Mouse (Mus musculus): ENCODE results near the gene Sass6. TPM values are rescaled to one million over a fixed set of nuclear protein-coding genes. Genes with fewer than 3 reads are reported as not detected.
"Not testable (repeated sequence)": the region's sequence is repeated elsewhere in the genome, so short reads cannot be mapped to it uniquely, and the experiment has no call there.

Gene Sass6
- 3.5 and 4.7 TPM in 2 replicates for total RNA-seq (2021)
- long read RNA-seq, partial matches to known transcripts = 1 of 4 reads
- long read RNA-seq, other reads (novel, unspliced or antisense) = 2 of 4 reads

DNA sequence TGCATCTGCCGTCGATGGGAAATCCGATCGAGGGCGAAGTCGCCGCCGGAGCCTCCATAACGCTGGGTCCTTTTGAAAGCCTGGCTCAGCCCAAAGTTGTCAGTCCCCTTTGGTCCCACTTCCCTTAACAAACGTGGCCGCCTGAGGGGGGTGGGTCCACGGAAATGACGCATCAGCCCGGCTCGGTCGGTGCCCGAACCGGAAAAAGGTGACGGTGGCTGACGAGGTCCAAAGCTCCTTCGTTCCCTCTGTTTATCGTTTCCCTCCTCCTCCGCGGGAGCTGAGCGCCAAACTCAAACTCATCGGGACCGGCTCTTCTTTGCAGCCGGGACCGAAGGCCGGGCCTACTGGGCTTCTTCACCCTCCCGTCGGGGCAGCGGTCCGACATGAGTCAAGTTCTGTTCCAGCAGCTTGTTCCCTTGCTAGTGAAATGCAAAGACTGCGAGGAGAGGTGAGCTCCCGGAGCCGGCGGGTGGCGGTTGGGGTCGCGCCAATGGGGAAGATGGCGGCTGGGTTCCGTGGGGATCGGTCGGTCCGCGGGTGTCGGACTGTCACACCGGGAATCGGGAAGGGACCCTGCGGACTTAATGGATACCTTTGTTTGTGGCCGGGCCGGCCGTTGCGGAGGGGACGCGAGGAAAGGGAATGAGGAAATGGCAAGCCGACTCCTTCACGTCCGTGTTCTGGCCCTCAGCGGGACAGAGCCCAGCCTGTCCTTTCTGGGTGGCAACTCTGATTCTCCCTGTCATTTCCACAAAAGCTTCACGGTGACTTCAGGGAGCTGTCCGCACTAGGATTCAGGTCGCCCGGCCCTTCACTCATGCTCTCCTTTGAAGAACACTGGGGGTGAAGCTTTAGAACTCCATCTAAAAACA lies at the start of gene Sass6:
Gene Sass6 (plus strand): TSS at position 255 of the 875 bp plus-strand sequence.
- peak; percentile 99 for DNase-seq

DNA sequence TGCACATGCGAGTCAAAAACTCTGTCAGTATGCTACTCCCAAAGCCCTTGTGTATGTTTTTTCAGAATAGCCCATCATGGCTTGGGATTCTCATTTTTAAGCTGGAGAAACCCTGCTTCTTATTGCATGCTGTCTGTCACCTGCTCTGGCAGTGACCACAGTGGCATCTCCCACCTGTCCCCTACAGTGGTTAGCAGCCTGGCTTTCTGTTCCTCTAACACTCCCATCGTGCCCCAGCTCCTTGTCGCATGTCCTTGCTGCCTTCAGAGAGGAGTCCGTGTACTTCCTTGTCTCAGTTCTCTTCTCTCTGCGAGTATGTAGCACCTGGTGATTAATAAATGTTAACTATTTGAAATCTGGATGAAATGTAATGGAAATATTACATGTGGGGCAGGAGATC lies 47.4 kb upstream of the Sass6 start:
- no peak for DNase-seq

DNA sequence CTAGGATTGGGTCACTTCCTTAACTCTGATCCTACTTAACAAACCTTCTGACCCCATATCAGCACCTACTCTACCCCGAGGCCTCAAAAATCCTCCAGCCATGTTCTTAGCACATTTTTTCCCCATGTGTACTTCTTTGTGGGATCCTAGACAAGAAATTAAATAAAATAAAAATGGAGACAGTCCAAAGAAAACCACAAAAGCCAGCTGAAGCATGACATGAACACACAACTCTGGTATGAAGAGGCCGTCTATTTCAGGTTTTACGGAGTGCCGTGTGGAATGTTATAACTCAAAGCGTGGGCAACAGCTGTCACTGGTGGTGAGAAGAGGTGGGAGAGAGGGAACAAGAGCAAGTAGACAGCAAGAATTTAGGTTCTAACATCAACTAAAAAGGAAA lies 43.4 kb upstream of the Sass6 start:
- no peak for DNase-seq

DNA sequence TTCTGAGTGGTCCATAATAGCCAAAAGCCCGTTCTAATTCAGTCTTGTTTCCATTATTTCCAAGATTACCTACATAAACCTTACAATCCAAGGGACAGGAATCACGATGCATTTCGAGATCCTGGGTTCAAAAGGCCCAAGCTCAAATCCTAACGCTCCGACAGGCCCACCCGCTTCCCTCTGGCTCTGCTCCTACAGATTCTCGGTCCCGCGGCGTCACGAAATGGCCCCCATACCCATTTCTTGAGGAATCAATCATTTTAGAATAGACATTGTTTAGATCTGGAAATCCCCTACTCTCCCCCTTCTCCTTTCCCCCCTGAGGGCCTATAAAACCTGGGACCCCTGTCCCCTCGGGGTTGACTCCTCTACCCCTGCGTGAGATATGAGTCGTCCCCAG lies 33.5 kb upstream of the Sass6 start:
- not testable (repeated sequence) for DNase-seq

DNA sequence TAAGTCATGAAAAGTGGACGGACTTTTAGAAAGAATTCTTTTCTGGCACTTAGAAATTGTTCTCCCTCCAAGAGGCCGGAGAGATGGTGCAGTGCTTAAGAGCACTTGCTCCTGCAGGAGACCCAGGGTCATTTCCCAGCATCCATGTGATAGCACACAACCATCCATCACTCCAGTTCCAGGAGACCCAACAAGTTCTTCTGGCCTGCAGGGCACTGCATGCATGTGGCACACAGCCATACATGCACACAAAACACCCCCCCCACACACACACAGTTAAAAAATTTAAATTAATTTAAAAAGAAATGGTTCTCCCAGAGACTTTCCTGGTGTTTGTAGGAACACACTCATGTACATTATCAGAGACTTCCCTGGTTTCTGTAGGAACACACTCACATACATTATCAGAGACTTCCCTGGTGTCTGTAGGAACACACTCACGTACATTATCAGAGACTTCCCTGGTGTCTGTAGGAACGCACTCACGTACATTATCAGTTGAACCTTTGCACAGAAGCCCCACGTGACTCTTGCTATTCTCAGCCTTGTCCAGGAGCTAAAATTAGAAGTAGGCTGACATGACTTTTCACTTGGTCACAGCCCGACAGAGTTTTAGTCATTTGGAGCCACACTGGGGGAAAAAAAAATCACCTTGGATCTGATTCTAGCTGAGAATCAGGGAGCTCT lies 32.2 kb upstream of the Sass6 start, which contains the start of gene Lrrc39:
Gene Lrrc39 (plus strand): TSS at position 566 of the 687 bp plus-strand sequence.
- no peak for DNase-seq

DNA sequence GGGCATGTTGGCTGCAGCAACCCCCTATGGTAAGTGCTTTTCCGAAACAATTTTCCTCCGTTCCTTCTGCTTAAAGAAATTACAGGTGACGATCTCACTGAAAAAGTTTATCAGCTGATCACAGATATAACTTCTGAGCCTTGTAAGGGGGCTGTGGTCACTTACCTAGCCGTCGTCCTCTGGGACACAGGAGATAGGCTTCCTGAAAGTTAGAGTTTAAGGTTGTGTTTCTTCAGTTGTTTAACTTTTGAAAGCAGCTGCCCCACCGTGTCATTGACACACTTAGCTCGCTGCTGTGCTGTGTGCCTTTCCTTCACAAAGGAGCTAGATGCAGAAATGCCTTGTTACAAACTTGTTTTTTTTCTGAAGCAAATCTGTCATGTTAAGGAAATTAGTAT lies 31.7 kb upstream of the Sass6 start:
- no peak for DNase-seq

DNA sequence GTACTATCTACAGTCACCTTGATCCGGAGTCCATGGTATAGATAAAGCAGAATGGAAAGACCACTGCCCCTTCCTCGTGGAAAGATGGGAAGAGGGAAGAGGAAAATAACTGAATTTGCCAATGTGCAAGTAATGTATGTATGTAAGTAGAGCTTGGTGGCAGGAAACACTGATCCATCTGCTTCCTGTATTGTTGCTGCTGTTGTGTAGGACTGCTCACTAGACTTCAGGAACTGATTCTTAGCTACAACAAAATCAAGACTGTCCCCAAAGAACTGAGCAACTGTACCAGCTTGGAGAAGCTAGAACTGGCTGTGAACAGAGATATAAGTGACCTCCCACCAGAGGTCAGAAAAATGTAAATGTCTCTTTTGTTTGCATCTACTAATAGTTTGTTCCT lies 24.2 kb upstream of the Sass6 start:
- no peak for DNase-seq

DNA sequence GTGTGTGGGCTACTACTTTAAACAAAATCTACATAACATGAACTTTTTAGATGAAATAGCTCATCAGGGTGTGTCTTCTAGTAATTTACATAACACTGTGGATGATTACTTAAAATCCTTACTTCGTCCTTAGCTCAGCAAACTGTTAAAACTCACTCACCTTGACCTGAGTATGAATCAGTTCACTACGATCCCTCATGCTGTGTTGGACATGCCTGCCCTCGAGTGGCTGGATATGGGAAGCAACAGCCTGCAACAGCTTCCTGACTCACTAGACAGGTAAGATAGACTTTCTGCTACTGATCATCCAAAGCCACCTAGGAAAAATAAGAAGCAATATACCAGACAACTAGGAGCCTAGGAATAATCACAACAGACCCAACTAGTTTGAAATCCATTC lies 17.5 kb upstream of the Sass6 start:
- DNase-seq = peak; percentile 10

DNA sequence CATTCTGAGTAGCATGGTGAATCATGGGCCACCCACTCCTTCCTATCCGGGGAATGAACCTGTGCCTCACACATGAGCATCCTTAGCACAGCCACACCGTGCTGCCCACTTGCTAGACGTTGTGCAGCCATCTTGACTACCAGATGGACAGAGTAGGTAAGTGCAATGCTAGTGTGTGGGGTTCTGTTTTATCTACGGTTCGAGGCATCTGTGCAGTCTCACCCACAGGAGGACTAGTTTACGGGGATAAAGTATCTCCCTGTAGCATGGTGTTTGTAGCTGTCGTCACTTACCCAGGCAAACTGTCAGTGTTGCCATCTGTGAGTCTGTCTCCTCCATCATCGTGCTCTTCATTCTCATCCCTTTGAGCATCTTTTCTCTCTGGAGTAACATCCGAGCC lies 12.6 kb upstream of the Sass6 start:
- DNase-seq = no peak

DNA sequence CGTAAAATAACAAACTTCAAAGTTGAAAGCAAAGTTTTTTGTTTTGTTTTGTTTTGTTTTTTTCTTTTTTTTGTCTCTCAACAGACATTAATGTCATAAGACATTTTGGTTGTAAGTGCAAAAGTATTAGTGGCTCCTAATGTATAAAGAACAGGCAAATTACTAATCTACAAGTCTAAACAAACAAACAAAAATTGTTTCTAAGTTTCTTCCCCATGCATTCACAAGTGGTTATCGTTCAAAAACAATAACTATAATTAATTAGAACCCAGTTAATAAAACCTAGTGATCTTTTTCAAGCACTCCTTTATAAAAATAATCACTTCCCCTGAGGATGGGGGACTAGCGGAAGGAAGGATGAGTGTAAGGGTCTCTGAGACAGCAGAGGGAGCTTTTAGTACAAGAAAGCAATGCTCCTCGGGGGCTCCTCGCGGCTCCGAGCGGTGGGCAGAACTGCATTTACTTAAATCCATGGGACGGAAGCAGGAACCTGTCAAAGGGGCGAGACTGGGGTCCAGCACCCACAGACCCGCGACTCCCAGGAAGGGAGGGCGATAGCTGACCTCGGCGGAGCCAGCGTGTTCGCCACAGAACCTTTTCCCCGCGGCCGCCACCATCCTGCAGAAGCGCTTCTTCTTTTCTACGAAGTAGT lies 580 bp upstream of the Sass6 start:
- DNase-seq = no peak

DNA sequence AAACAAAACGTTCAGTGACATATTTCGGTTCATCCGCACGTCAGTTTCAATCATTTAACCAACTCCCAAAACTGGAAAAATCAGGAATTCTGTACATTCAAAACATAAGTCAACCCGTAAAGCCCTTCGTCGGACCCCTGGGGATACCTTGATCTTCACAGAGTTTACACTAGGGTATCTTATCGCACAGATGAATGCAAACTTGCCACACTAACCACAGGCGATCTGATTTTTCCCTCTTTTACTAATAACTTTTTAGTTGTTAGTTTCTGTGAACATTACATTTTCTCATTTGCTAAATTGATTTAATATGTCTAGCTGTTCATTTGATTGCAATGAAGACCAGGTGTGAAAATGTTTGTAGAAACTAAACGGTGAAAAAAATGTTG lies 815 bp downstream of the Sass6 start:
- DNase-seq = no peak

DNA sequence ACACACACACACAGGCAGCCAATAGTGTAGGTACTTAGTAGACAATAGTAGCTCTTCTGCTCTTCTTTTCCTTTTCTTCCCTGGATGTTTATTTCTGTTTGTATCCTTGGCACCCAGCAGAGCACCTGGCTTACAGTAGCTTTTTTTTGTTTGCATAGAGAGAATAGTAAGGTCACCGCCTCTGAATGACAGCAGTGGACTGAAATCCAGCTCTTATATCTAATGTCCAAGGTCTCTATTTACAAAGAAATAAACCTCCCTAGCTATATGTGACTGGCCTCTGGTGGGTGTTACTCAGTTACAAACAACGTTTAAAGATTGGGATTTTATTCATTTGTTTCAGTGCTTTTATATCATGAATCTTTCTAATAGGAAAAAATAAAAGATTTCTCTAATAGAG lies 4.9 kb downstream of the Sass6 start:
- no peak for DNase-seq

DNA sequence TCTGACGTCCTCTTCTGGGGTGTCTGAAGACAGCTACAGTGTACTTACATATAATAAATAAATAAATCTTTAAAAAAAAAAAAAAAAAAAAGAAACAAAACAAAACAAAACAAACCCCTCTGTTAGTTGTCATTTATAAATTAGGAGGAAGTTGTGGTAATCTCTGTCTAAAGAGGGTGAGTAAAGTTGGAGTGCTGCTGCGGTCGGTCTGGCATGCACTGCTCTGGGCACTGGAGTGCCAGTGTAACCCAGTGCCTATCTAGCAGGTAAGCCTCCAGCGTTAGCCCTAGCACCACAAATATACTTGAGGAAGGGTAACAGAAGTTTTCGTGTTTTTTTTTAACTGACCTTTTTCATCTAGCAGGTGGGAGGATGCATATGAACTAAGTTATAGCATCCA lies 6.2 kb downstream of the Sass6 start:
- no peak for DNase-seq

DNA sequence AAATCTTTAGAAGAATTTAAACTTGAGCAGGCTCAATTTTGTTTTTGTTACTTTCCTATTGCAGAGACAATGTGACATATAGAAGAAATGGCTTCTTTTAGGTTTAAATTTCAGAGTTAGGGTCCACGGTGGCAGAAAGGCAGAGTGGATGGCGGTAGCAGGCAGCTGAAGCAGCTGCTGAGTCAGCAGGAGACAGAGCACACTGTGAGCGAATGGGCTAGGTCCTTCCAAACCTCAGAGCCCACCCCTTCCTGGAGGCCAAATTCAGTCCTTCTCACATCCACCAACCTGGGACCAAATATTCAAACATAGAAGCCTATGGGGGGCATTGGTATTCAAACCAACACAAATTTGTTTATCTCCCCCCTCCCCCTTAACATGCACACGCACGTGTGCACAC lies 7.0 kb downstream of the Sass6 start:
- no peak for DNase-seq

DNA sequence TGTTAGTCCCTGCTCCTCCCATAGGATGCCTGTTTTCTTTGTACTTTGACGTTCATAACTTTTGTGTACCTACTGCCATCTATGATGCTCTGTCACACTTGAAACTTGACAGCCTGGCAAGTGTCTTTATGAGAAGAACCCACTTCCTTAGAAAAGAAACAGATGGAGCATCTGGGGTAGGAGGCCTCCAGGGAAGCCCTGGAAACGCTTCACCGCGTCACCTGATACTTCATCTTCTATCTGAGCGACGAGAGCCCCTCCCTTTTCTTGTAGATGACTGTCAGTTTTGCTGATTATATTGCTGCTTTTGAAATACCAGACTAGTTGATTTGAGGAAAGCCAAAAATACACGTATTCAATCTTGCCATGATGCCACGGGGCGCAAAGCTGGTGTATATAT lies 9.8 kb downstream of the Sass6 start:
- no peak for DNase-seq

DNA sequence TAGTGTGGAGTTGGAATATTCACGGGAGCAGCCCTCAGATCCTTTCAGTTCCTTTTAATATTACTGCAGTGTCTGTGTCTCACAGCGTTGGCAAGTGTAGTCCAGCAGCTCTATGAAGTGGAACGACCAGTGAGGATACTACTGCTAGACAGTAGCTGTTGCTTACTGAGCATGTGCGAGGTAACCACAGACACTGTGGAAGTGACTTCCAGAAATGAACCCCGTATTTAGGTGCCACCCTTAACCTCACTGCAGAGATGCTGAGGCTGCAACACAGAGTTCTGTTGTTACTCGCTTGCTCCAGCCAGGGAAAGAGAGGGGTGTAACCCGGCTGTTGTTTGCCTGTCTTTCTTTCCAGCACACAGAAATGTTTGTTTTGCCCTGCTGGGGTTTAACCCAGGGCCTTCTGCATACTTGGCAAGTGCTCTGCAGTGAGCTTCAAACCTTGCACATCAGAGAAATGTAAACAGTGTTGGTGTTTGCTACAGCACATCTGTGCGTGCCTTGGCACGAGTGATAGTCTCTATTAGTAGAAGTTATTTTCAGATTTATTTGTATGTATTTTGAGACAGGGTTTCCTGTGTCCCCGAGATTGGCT lies 19.6 kb downstream of the Sass6 start, which contains the start of gene Trmt13:
Gene Trmt13 (minus strand): TSS at position 293 of the 598 bp plus-strand sequence.
- DNase-seq = no peak

DNA sequence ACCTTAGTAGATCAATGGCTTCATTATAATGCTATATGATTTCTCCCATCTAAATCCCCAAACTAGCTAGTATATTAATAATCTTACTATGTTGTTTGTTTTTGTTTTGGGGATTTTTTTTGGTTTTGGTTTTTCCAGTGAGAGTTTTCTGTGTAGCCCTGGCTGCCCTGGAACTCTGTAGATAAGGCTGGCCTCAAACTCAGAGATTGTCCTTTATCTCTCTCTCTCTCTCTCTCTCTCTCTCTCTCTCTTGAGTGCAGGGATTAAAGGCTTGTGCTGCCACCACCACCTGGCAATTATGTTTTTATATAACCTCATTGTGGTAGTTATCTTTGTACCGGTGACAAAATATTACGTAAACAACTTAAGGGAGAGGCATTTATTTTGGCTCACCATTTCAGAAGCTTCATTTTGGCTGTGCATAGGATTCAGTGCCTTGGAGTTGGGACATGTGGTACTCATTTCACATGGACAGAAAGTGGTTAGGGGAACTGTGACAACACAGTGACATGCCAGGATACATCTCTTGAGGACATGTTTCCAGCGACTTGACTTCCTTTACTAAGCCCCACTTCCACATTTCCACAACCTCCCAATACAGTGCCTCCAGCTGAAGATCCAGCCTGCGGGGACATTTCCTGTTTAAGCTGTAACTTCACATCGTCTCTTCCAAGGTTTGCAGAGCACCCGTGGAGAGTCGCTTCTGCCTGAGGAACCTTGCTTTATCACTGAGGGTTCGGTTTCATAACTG lies 20.7 kb downstream of the Sass6 start:
- DNase-seq = no peak

DNA sequence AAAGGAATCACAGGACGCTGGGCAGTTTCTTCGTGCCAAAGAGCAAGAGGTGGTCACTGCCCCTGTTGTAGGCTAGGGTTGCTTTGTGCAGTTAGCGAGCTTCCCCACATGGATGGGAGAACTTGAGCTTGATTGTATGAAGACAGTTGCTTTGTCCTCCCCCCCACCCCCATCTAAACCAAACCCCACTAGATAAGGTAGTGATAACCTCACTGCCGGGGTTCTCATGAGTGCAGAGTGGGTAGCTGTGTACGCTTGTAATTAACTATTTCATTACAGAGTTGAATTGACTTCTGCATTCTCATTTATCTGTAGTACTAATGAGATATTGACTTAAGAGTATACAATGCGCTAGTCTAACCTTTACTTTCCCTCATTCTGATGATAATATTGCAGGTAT lies 24.1 kb downstream of the Sass6 start:
- no peak for DNase-seq

DNA sequence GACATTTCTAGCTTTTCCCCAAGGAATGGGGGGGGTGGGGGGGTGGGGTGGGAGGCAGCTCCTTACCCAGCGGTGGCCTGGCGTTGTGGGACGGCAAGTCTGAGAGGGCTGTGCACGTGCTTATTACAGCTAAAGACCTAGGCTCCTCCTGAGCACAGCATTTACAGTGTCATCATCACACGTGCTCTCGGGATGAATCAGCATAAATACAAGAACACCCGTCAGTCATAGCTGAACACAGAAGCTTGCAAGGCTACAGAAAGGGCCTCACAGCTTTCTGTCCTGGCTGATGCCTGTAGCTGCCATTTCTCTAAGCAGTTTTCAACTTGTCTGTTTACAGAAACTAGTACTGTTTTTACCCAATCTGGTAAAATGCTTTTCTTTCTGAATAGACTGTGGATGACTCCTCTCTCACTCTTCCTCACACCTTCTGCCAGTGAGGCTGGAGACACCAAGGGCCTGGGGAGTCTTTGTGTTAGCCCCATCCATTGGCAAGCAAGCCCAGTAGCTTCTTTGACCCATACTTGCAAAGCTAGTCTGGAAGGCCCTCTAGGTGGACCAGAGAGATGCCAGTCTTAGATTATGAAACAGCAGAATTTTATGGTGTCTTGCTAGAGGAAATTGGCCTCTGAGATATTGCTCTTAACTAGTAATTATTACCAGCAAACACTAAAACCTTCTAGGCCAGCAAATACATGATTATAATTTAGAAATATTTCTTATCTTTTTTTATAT lies 26.0 kb downstream of the Sass6 start:
- no peak for DNase-seq

DNA sequence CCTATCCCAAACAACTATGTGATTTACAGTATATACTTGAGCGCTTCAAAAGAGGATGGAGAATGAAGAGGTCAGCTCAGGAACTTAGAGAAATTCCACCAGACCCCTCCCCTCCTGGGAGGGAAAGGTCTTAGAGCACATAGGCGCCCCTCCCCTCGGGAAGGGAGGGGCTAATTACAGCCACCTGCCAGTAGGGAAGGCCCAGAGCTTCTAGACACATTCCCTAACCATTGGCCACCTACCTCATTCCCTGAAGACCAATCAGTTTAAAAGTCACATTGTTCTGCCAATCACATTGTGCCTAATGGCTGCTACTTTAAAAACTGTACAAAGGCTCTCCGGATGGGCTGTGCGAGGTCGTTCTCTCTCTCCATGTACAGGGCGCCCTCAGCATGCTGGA lies 27.9 kb downstream of the Sass6 start:
- no peak for DNase-seq

DNA sequence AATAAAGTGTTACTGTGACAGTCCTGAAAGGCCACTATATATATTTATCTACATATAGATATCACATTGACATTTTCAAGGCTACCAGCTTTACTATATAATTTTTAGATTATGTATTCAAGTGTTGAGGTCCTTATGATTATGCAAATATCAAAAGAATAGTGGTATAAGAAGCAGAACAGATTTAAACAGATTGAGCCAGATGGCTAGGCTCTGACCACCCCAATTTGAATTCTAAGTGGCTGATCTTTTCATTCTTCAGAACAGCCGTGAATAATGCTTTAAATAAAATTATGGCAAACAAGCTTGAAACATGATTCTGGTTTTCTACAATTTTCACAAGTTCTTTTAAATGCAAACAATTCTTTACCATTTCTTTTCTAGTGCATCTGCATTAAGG lies 36.7 kb downstream of the Sass6 start:
- DNase-seq = no peak
